8 mouse cellular contexts compared by ENCODE assay signal in the genomic region with DNA sequence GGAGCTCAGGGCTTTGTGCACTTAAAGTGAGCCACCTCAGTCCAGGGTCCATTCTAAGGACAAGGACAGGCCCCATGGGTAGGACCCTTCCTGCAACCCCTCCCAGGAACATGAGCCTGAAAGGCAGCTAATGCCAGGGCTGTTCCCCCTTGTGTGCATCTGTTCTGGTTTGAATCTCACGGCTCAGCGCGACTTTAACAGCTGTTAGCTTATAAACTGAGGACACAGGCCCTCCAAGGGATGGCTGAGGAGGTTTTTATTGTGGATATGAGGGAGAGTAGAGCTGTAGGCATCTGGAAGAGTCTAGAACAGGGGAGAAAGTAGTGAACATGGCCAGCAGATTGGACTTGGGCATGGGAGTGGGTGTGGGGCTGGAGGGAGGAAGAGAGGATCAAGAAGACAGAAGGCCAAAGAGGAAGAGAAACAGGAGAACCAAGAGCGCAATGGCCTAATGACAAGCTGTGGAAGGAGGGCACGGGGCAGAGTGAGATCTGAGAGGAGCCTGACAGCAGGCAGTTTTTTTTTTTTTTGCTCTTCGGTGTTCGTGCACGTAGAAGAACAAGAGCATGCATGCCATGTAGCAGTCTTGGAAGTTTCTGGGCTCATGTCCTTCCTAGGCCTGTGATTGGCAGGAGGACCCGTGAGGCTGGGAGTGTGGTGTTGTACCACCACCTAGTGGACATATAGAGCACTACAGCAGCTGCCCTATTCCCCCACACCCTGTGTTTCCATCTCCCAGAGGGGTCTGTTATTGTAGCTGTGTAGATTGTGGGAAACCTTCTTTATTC.
DNase-seq lines count a peak whose midpoint lies in the region; ATAC-seq and TF ChIP-seq lines count a peak whose summit lies in the region.

No protein-coding gene starts in this region.

- ATAC-seq in forebrain, embryonic 12.5 days (ENCODE audit: low FRiP score): 0 out of 2 replicates have a peak, but pooled peaks have one; percentile 24
- peak; percentile 57; the same call in 1 of the 2 replicates for ATAC-seq in hindbrain, postnatal 0 days
- ATAC-seq in lung, postnatal 0 days: peak; percentile 22

- no peaks in the 10 kb centered on the region for H3K27me3 ChIP-seq in testis, adult 2 months (ENCODE audit: control insufficient read depth, insufficient read depth, low read length)
- no peaks in the 10 kb centered on the region for H3K27me3 ChIP-seq in forebrain, embryonic 12.5 days
- no peaks in the 10 kb centered on the region for H3K27me3 ChIP-seq in hindbrain, postnatal 0 days (ENCODE audit: insufficient read depth, low read length)
- no peaks in the 10 kb centered on the region for H3K27me3 ChIP-seq in lung, postnatal 0 days (replicated peaks; ENCODE audit: insufficient read depth, low read length)

- TF ChIP-seq CTCF in testis, adult 2 months (IDR thresholded peaks at IDR 0.05; ENCODE audit: control insufficient read depth, insufficient read depth, insufficient replicate concordance, low read depth, low read length): peak; percentile 93; the same call in 1 of the 2 replicates
- peak; percentile 99 for TF ChIP-seq CTCF in hindbrain, postnatal 0 days (IDR thresholded peaks at IDR 0.05; ENCODE audit: low read depth)
- TF ChIP-seq CTCF in lung, postnatal 0 days (IDR thresholded peaks at IDR 0.05): peak; percentile 98

- no peak for TF ChIP-seq EP300 in lung, postnatal 0 days (IDR thresholded peaks at IDR 0.05)

- no peak overlapping the region for H3K4me2 ChIP-seq in forebrain, embryonic 12.5 days
- H3K4me2 ChIP-seq in hindbrain, postnatal 0 days (ENCODE audit: low read depth, low read length): no peak overlapping the region
- no peak overlapping the region for H3K4me2 ChIP-seq in lung, postnatal 0 days (replicated peaks; ENCODE audit: low read depth, low read length)

- H3K27ac ChIP-seq in testis, adult 2 months (ENCODE audit: control insufficient read depth, insufficient read depth, low read depth, low read length): no peak overlapping the region; the same call in 1 of the 2 replicates
- peak overlapping the region; percentile 97 for H3K27ac ChIP-seq in forebrain, embryonic 12.5 days
- peak overlapping the region; percentile 62 for H3K27ac ChIP-seq in hindbrain, postnatal 0 days
- H3K27ac ChIP-seq in lung, postnatal 0 days (ENCODE audit: low read length): no peak overlapping the region

- H3K9me3 ChIP-seq in forebrain, embryonic 12.5 days: no peaks in the 10 kb centered on the region
- H3K9me3 ChIP-seq in hindbrain, postnatal 0 days (ENCODE audit: low read length): no peaks in the 10 kb centered on the region
- H3K9me3 ChIP-seq in lung, postnatal 0 days (ENCODE audit: low read length): no peaks in the 10 kb centered on the region

- peaks cover 14% of the 10 kb centered on the region for H3K4me1 ChIP-seq in testis, adult 2 months (ENCODE audit: control insufficient read depth, insufficient read depth, low read length)
- H3K4me1 ChIP-seq in forebrain, embryonic 12.5 days: peaks cover 50% of the 10 kb centered on the region
- peaks cover 25% of the 10 kb centered on the region for H3K4me1 ChIP-seq in hindbrain, postnatal 0 days (ENCODE audit: insufficient read depth, low read length)
- H3K4me1 ChIP-seq in lung, postnatal 0 days (ENCODE audit: insufficient read depth, low read depth, low read length): peaks cover 19% of the 10 kb centered on the region; the same call in 1 of the 2 replicates

- TF ChIP-seq POLR2A in testis, adult 2 months (IDR thresholded peaks at IDR 0.05; ENCODE audit: control insufficient read depth, low read depth, low read length): no peak

- H3K9ac ChIP-seq in forebrain, embryonic 12.5 days: no peak overlapping the region
- no peak overlapping the region for H3K9ac ChIP-seq in hindbrain, postnatal 0 days (replicated peaks; ENCODE audit: low read length)
- no peak overlapping the region for H3K9ac ChIP-seq in lung, postnatal 0 days (replicated peaks; ENCODE audit: low read depth)

- 39% methylated on average over 9 of the region's 9 CpGs for WGBS in forebrain, embryonic 12.5 days
- 23% methylated on average over 9 of the region's 9 CpGs for WGBS in hindbrain, postnatal 0 days
- 33% methylated on average over 9 of the region's 9 CpGs for WGBS in lung, postnatal 0 days

- DNase-seq in testis, postnatal 14 days (ENCODE audit: low spot score): no peak
- peak; percentile 88 for DNase-seq in brain, adult 2 months (ENCODE audit: low read depth, low spot score)
- DNase-seq in hindbrain, postnatal 0 days (ENCODE audit: low spot score): peak; percentile 87
- DNase-seq in lung, postnatal 0 days (ENCODE audit: low spot score): peak; percentile 89
- DNase-seq in retina, postnatal 1 day: peak; percentile 86
- DNase-seq in frontal cortex, postnatal 14 days (ENCODE audit: low spot score in 2 of 2): no peak

- no peaks in the 10 kb centered on the region for H3K36me3 ChIP-seq in testis, adult 2 months (ENCODE audit: control insufficient read depth, insufficient read depth, low read length)
- H3K36me3 ChIP-seq in forebrain, embryonic 12.5 days (replicated peaks): peaks cover 6% of the 10 kb centered on the region; the same call in 1 of the 2 replicates
- H3K36me3 ChIP-seq in hindbrain, postnatal 0 days (ENCODE audit: insufficient read depth, low read length): no peaks in the 10 kb centered on the region
- H3K36me3 ChIP-seq in lung, postnatal 0 days (ENCODE audit: insufficient read depth, low read length): no peaks in the 10 kb centered on the region

- no peak overlapping the region for H3K4me3 ChIP-seq in testis, adult 2 months (ENCODE audit: control insufficient read depth, low read depth, low read length)
- H3K4me3 ChIP-seq in forebrain, embryonic 12.5 days (replicated peaks): no peak overlapping the region
- no peak overlapping the region for H3K4me3 ChIP-seq in hindbrain, postnatal 0 days (ENCODE audit: low read length)
- no peak overlapping the region for H3K4me3 ChIP-seq in lung, postnatal 0 days (ENCODE audit: low read depth, low read length)

Comparison
In these comparisons a context has a peak if more than half of its experiments do, and no peak if none do; other contexts are left out.
1. H3K27ac ChIP-seq: peak in forebrain, embryonic 12.5 days (single experiment) and hindbrain, postnatal 0 days (single experiment); none in testis, adult 2 months (single experiment) and lung, postnatal 0 days (single experiment).
2. DNase-seq: peak in brain, adult 2 months (single experiment), hindbrain, postnatal 0 days (single experiment), lung, postnatal 0 days (single experiment) and retina, postnatal 1 day (single experiment); none in testis, postnatal 14 days (single experiment) and frontal cortex, postnatal 14 days (0 of 2).
3. Peak in every context shown above with its lines, with median percentiles within 50 percentile points of each other: CTCF ChIP-seq and ATAC-seq.